Mouse (Mus musculus) embryonic fibroblast, embryonic 13.5 days (primary cell): ENCODE results near the gene Olfr747.
"Not testable (repeated sequence)": the region's sequence is repeated elsewhere in the genome, so short reads cannot be mapped to it uniquely, and the experiment has no call there.

ENCODE experiments used
- CTCF ChIP-seq: IDR thresholded peaks from 2 replicates; pipeline ENCODE4 v1.5.1; 2011; ENCODE audit warnings: mild to moderate bottlenecking, control low read depth, low read length, moderate library complexity, borderline replicate concordance; ENCODE audit not compliant: insufficient read depth
- POLR2A ChIP-seq: IDR thresholded peaks from 2 replicates; pipeline ENCODE4 v1.6.1; 2011; ENCODE audit warnings: low read depth, mild to moderate bottlenecking, control low read depth, low read length, moderate library complexity

DNA sequence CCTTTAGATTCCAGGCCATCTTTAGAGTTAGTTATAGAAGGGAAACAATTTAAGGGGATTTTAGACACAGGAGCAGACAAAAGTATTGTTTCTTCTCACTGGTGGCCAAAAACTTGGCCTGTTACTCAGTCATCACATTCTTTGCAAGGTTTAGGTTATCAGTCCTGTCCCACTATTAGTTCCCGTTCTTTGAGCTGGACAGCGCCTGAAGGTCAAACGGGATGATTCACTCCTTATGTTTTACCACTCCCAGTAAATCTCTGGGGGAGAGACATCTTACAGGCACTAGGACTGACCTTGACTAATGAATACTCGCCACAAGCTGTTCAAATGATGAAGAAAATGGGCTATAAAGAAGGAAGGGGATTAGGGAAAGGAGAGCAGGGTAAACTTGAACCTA lies 29.4 kb upstream of the Olfr747 start:
- not testable (repeated sequence) for TF ChIP-seq POLR2A, CTCF
